Mouse (Mus musculus) testis, adult 2 months (tissue): ENCODE data around the gene Fam217a. TPM values are rescaled to one million over a fixed set of nuclear protein-coding genes. Genes with fewer than 3 reads are reported as not detected.
A peak's percentile ranks its signal among the peaks of the same experiment; 100 is the strongest.
"Not testable (repeated sequence)": the region's sequence is repeated elsewhere in the genome, so short reads cannot be mapped to it uniquely, and the experiment has no call there.

Experiments used
- H3K27ac ChIP-seq: fragments of 200-500 bp; 2 replicates; pipeline ENCODE4 v1.5.1; 2012; ENCODE audit warnings: low read depth, low read length; ENCODE audit not compliant: control insufficient read depth, insufficient read depth
- H3K27me3 ChIP-seq: fragments of 200-500 bp; 2 replicates; pipeline ENCODE4 v1.6.1; 2012; ENCODE audit warnings: mild to moderate bottlenecking, low read length, moderate library complexity; ENCODE audit not compliant: control insufficient read depth, insufficient read depth
- H3K36me3 ChIP-seq: fragments of 200-500 bp; 2 replicates; pipeline ENCODE4 v1.6.1; 2012; ENCODE audit warnings: mild to moderate bottlenecking, low read length; ENCODE audit not compliant: control insufficient read depth, insufficient read depth
- H3K4me1 ChIP-seq: fragments of 200-500 bp; 2 replicates; pipeline ENCODE4 v1.6.1; 2012; ENCODE audit warnings: low read length; ENCODE audit not compliant: control insufficient read depth, insufficient read depth
- H3K4me3 ChIP-seq: fragments of 200-500 bp; 2 replicates; pipeline ENCODE4 v1.5.1; 2012; ENCODE audit warnings: low read depth, mild to moderate bottlenecking, low read length, moderate library complexity, mixed read lengths; ENCODE audit not compliant: control insufficient read depth
- CTCF ChIP-seq: fragments of 200-500 bp; IDR thresholded peaks from 2 replicates; pipeline ENCODE4 v1.5.1; 2012; ENCODE audit warnings: low read depth, mild to moderate bottlenecking, inconsistent platforms, low read length, moderate library complexity; ENCODE audit not compliant: control insufficient read depth, insufficient read depth, insufficient replicate concordance
- POLR2A ChIP-seq: fragments of 200-500 bp; IDR thresholded peaks from 2 replicates; pipeline ENCODE4 v1.6.1; 2012; ENCODE audit warnings: low read depth, mild to moderate bottlenecking, inconsistent platforms, low read length, moderate library complexity; ENCODE audit not compliant: control insufficient read depth
- polyA plus RNA-seq: library from polyadenylated mRNA; depleted of rRNA; stranded (reverse); fragments of >200 nt; gene quantifications from 2 replicates; pipeline ENCODE4 v1.2.3, GENCODE M21; 2012

Gene Fam217a
- polyA plus RNA-seq, 1 experiment = 125 TPM

DNA sequence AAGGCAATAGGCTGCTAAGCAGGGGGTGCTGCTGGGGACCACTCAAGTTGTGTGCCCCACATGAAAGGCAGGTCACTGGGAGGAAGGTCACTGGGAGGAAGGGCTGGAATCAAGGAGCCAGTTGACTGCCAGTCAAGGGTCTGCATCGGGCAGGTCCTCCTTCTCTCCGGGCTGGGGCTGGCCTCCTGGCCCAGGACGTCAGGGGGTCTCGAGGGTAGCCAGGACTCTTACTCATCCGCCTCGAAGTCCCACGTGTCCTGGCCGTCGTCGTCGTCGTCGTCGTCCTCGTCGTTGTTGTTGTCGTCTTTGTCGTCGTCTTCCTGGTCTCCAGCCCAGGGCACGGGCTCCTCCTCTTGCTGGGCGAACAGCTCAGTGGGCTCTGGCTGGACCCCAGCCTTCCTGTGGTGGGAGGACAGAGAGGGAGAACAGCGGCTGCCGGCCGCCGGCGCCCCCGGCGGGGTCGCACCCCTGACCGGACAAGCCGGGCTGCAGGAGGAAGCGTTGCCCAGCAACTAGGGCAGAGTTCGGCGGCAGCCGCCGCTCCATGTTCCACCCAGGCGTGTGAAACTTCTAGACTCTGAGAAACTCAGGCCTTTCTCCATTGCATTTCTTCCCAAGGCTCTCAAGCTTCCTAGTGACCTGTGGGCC, 7.5 kb downstream of the Fam217a start:
- Histone ChIP-seq H3K36me3 (no peaks in the 10 kb centered on the region), H3K4me3 (peak overlapping the region; percentile 77), H3K27ac (no peak overlapping the region), H3K27me3 (no peaks in the 10 kb centered on the region), H3K4me1 (peaks cover 5% of the 10 kb centered on the region)
- TF ChIP-seq POLR2A (no peak; the same call in 1 of the 2 replicates), CTCF (0 out of 2 replicates have a peak, but pooled peaks have one; percentile 3)

DNA sequence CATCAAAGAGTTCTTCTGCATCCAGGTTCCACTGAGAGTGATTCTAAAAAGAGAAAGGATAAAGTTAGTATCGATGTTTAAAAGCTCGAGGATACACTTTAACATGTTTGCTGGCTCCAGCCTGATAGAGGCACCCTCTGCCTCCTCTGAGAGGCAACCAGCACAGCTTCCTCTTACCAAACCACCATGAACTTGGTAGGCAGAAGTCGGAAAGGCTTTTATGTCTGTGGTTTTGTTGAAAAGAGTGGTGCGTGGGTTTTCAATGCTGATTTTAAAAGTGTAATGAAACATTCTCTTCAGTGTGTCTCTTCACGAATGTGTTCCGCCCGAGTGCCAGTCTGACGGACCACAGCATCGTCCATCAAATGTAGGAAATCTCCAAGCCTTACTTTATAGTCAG, 9.5 kb downstream of the Fam217a start:
- H3K4me1 ChIP-seq = peaks cover 5% of the 10 kb centered on the region
- TF ChIP-seq POLR2A (no peak), CTCF (no peak)
- no peaks in the 10 kb centered on the region for H3K36me3 ChIP-seq
- H3K4me3 ChIP-seq = peak overlapping the region; percentile 44; the same call in 1 of the 2 replicates
- H3K27me3 ChIP-seq = no peaks in the 10 kb centered on the region
- H3K27ac ChIP-seq = no peak overlapping the region

GRCm38 (mm10) chr13:34892871-34893270, 31.2 kb downstream of the Fam217a start:
- Histone ChIP-seq H3K27me3 (no peaks in the 10 kb centered on the region), H3K4me1 (no peaks in the 10 kb centered on the region), H3K27ac (no peak overlapping the region), H3K36me3 (peaks cover 1% of the 10 kb centered on the region), H3K4me3 (no peak overlapping the region)
- no peak for TF ChIP-seq POLR2A

DNA sequence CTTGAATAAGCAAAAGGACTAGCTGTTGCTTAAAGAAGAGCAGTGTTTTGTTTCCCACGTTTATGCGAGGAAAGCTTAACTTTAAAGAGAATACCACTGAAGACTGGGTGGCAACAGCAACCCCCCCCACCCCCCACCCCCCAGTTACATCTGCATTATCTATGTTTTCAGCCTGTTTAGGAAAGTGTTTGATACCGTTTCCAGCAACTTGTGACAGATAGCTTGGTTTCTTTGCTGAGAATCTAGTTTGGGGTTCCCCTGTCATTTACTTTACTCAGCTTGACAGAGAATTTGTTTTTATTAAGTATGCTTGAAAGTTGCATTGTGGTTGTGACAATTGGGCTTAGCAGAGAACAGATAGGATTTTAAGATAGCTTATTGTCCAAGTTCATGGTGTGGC, 47.6 kb downstream of the Fam217a start:
- no peak overlapping the region for H3K4me3 ChIP-seq
- no peaks in the 10 kb centered on the region for H3K27me3 ChIP-seq
- no peaks in the 10 kb centered on the region for H3K36me3 ChIP-seq
- H3K27ac ChIP-seq = no peak overlapping the region
- TF ChIP-seq POLR2A (no peak), CTCF (no peak)
- peaks cover 2% of the 10 kb centered on the region; the same call in 1 of the 2 replicates for H3K4me1 ChIP-seq

DNA sequence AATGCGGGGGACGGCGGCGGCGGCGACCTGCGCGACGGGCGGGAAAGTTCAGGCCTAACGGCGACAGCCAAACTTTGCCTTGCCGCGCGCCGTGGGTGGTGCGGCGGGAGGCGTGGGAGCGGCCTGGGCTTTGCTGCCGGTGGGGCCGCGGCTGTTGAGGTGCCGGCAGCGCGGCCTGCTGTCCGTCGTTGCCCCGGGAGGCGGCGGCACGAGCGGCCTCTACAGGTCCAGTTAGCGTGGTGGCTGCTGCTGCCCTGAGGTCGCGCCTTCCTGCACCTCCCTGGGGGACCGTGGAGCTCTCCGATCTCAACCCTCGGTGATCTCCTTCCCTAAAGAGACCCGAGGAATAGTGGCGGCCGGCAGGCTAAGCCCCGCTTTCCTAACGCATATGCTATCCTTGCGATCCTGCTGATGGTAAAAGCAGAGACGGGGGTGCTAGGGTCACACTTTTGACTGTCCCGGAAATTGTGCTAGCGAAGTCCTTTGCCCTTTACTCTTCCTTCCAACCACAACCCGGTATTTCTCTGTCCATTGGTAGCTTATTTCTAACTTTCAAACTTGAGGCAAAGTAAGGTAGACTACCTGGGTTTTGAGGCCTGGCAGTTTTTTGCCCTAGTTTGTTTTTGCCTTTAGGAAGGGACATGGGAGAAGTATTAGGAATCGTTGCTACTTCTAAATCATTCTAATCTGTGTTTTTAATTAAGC, 48.2 kb downstream of the Fam217a start:
- TF ChIP-seq CTCF (no peak), POLR2A (no peak)
- H3K36me3 ChIP-seq = no peaks in the 10 kb centered on the region

DNA sequence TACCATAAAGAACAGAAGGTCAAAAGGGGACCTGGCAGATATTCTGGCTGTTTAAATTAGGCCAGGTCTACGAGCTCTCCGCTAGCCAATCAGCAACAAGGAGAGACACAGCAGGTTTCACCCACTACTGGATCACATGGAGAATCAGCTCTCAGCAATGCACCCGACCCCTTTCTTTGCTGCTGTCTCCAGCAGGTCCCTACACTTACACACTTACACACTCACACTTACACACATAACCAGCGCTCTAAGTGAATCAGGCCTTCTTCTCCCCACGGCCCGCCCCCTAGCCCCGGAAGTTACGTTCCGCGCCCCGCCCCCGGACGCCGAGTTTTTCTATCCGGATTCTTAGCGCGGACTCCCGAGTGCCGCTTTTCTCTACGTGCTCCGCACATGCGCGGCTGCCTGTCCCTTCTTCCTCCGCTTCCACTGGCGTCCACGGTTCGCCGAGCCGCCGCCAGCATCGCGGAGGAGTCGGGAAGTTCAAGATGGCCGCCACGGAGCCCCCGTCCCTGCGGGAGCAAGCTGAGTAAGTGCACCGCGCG, 48.9 kb downstream of the Fam217a start, which contains the start of gene Prpf4b:
Gene Prpf4b, plus strand, starts transcription at position 137 of the 545 bp plus-strand sequence.
- TF ChIP-seq CTCF (no peak), POLR2A (peak; percentile 47; the same call in 1 of the 2 replicates)
- Histone ChIP-seq H3K36me3 (no peaks in the 10 kb centered on the region), H3K27ac (peak within 1 kb of the TSS; percentile 95), H3K27me3 (no peaks in the 10 kb centered on the region), H3K4me3 (peak within 1 kb of the TSS; percentile 96), H3K4me1 (peaks cover 2% of the 10 kb centered on the region; the same call in 1 of the 2 replicates)

More for the DNA sequence above, 48.2 kb downstream of the Fam217a start:
- Histone ChIP-seq H3K4me3 (peak overlapping the region; percentile 93), H3K27ac (peak overlapping the region; percentile 95), H3K4me1 (peaks cover 2% of the 10 kb centered on the region; the same call in 1 of the 2 replicates), H3K27me3 (no peaks in the 10 kb centered on the region)

GRCm38 (mm10) chr13:34874736-34875135, 49.4 kb downstream of the Fam217a start:
- Histone ChIP-seq H3K27ac (peak overlapping the region; percentile 1; the same call in 1 of the 2 replicates), H3K4me3 (peak overlapping the region; percentile 96)
- not testable (repeated sequence) for H3K36me3 ChIP-seq, H3K4me1 ChIP-seq, H3K27me3 ChIP-seq
